Mouse (Mus musculus) bone marrow, adult 2 months (tissue): ENCODE data around the gene Glp1r.

Experiments
- CTCF ChIP-seq: fragments of 200-500 bp; IDR thresholded peaks from 2 replicates; pipeline ENCODE4 v1.5.1; 2011; ENCODE audit warnings: low read length, control low read depth; ENCODE audit not compliant: control insufficient read depth, insufficient read depth
- POLR2A ChIP-seq: fragments of 200-500 bp; IDR thresholded peaks from 2 replicates; pipeline ENCODE4 v1.6.1; 2011; ENCODE audit warnings: low read depth, mild to moderate bottlenecking, control low read depth, low read length, borderline replicate concordance; ENCODE audit not compliant: control insufficient read depth

GRCm38 (mm10) chr17:30978556-30978955 lies 76.9 kb downstream of the Glp1r start:
- TF ChIP-seq CTCF (no peak), POLR2A (no peak)
